Mouse (Mus musculus): ENCODE results near the gene Prkn.

Gene Prkn

GRCm38 (mm10) chr17:11290183-11290582 is 450.0 kb downstream of the Prkn start:
- no peak for DNase-seq

DNA sequence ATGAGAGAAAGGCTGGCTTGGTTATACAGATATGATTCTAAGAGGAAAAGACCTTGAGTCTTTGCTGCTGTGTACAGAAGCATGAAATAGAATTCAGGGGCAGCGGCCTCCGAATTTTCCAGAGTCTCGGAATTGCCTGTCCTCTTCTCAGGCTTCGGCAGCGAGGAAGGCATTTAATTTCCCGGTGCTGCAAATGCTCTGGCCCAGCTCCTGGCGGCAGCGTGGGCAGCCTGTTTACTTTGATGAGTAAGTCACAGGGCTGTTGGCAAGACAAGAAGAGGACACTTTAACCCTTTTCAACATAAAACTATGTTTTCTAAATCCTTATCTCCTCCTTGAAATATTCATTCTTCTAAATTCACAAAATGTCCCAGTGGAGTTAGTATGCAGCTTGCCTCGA is 462.9 kb downstream of the Prkn start:
- no peak for DNase-seq

- no peak for DNase-seq
Measured at GRCm38 (mm10) chr17:11309843-11310242, 469.7 kb downstream of the Prkn start.

DNA sequence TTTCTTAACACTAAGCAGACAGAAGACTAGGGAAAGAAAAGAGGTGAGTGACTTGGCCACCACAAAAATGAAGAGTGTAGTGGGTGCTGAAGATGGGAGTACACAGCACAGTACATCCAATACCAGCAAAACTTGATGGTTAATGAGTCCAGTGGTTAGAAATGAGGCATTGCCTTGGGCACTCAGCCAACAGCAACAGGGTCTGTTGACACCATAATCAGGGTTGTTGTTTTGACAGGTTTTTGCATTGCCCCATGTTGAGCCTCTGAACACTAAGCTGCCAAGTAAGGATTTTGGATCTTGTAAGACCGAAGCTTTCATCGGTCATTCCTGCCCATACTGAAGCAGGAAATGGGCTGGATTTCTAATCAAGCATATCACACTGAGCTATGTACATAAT is 474.0 kb downstream of the Prkn start:
- no peak for DNase-seq

DNA sequence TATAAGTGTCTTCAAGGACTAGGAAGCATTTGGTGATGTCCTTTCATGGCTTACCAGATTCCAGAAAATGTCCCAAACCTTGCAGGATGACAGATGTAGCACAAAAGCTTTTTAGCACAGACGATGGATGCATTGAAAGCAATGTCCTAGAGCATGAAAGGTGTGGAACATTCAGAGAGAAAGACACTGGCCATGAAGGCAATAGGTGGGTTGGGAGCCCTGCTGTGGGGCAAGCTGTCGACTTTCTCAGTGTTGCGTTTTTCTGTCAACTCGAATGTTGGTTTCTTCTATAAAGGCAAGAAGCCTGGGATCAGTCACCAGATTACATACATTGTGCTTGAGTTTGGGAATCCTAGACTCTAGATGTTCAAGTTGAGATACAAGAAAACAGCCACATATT is 475.5 kb downstream of the Prkn start:
- DNase-seq, result no peak

GRCm38 (mm10) chr17:11318946-11319345 is 478.8 kb downstream of the Prkn start:
- DNase-seq, result no peak

- no peak for DNase-seq
Measured at GRCm38 (mm10) chr17:11319666-11320360, 479.6 kb downstream of the Prkn start.

DNA sequence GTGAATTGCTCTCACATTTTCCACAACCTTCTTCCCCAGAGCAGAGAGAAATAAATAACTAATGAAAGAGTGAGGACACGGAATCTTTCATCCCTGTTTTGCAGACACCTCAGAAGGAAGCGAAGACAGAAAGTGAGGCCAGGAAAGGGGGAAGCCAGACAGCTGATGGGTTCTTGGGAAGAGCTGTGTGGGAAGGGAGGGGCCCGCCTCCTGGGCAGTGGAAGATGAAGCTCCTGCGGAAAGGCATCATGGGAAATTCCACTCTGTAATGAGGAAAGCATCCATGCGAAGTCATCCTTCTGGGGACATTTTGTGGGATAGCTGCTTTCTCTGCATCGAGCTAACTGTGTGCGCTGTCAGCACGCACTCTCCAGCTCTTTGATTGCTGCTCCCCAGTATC is 491.9 kb downstream of the Prkn start:
- DNase-seq, result no peak

DNA sequence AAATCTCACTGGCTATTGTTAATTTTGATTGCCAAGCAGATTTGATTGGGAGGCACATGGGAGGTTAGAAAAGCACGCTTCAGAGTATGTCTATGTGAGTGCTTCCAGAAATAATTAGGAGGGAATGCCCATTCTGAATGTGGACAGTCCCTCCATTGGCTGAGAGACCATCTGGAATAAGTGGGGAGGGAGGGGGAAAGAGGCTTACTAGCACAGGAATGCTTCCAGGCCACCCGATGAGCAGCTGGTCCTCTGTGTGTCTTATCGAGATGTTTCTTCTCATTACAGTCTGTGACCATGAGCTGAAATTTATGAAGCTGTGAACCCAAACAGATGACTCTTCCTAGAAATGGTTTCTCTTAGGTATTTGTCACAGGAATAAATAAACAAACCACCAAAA is 493.6 kb downstream of the Prkn start:
- DNase-seq, result no peak

DNA sequence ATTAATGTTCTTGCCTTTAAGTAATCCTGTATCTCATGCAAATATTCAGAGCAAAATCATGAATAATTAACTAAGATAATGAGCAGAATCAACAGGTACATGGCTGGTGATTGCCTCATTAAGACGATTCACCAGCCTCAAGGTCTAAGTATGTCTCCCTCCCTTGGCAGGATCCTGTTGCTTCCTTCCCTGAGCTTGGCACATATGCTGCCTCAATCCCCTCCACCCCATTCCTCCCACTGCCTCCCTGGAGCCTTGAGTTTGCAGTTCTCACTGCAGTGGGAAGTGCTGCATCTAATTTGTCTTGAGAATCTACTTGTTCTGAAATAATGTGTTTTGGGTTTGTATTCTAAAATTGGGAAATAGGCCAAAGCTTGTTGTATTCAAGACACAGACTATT is 496.0 kb downstream of the Prkn start:
- no peak for DNase-seq

DNA sequence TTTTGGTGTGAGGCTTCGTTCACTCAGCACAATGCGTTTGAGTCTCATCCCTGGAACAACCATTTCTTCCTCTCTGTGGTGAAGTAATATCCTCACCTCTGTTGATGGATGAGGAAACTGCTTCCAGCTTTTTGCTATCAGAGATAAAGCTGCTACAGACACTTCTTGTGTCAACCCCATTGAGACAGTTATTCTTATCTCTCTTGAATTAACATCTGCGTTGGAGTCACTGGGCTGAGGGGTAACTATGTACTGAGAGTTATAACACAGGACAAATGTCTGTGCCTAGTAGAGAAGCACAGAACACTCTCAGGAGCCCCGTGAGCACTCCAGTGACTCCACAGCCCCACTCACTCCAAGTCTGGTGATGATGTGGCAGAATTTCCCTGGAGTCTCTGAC is 500.2 kb downstream of the Prkn start:
- DNase-seq, result no peak

DNA sequence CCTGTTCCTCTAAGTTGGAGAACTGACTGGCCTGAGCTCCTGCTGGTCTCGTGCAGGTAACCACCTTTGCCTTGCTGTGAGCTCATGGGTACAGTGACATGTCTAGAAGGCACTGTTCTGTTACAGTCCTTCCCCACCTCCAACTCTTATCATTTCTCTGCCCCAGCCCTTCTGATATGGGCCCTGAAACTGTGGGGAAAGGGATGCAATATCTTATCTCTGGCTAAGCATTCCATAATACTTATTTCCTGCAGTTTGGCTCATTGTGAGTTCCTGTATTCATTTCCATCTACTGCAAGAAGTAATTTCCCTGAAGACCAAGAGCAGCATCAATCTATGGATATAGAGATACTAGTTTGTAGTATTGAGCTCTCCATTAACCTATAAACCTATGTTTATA is 506.1 kb downstream of the Prkn start:
- no peak for DNase-seq

GRCm38 (mm10) chr17:11352778-11353552 is 512.8 kb downstream of the Prkn start:
- DNase-seq, result no peak

DNA sequence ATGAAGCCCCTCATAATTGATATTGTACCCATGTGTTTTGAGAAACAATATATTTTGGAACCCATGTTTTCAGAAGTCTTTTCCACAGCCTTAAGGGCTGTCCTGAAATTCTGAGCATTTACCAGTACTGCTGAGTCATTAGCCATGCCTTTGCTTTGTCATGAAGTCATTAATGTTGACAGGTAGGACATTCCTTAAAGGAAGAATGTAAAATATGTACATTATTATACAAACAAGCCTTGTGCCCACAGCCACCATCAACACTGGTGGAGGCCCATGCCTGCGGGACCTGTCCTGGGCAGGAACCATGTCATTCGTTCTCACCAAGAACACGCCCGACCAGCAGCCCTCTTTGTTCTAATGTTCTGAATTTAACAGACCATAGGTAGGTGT is 513.4 kb downstream of the Prkn start:
- DNase-seq, result no peak

DNA sequence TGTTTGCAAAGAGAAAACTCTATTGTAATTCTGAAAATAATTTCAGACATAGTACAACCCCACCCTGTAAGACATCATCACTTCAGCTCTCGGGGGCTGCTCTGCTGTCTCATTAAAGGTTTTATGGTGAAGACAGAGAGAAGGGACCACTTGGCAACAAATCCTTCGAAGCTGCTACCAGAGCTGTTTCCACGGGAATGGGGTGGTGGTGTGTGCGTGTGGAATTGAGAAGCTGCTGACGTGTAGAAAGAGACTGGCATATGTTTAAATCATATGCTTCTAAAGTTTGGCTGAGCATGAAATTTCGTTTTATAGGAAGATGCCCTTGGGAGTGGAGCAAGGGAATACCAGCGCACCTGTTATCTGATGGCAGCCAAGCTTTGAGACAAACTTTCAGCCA is 514.2 kb downstream of the Prkn start:
- DNase-seq, result no peak

- no peak for DNase-seq
Measured at GRCm38 (mm10) chr17:11375461-11375860, 535.3 kb downstream of the Prkn start.

- no peak for DNase-seq
Measured at GRCm38 (mm10) chr17:11383364-11383962, 543.3 kb downstream of the Prkn start.

DNA sequence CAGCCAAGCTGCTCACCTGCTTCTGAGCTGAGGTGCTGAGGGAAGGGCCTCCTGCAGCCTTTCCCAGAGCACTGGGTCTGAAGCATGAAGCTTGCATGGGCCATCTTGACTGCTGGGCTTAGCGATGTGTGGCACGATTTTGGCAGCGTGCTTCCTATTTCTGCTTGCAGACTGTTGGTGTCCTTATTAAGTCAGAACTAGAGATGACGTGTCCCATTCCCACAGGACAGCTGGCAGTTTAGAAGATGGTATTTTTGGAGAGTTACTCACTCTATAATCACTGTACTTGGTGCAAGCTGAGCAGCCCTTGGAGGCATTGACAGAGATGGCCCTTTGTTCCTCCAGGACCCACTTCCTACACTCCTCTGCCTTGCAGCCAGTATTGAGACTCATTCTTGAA is 545.1 kb downstream of the Prkn start:
- DNase-seq, result no peak

DNA sequence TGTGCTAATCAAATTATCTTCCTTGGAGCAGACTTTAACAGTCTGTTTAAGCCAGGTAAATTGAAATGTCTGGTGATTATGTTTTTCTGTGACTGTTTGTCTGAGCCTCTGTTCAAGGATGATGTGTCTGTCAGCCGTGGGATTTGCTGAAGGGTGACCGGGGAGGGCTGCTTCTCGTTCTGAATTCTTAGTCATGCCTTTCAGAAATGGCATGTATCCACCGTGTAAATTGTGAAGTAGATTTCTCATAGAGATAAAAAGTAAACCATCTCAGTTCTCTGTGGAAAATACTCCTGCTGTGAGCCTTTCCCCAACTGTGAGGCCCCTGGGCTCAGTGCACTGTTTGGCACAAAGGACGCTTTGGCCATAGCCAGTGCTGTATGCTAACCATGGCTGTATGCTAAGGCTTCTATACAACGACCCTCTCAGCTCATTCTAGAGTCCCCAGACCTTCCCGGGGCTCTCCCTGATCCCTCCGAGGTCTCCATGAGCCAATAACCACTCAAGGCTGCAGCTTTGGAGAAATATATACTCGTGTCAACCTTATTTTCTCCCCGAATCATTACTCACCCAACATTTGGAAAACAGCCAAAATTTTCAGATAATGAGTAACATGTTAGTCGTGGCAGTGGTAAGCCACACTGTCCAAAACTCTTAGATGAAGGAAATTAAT is 552.6 kb downstream of the Prkn start:
- DNase-seq, result no peak

GRCm38 (mm10) chr17:11394607-11395006 is 554.4 kb downstream of the Prkn start:
- DNase-seq, result no peak

- DNase-seq, result no peak
Measured at GRCm38 (mm10) chr17:11397678-11398077, 557.5 kb downstream of the Prkn start.

DNA sequence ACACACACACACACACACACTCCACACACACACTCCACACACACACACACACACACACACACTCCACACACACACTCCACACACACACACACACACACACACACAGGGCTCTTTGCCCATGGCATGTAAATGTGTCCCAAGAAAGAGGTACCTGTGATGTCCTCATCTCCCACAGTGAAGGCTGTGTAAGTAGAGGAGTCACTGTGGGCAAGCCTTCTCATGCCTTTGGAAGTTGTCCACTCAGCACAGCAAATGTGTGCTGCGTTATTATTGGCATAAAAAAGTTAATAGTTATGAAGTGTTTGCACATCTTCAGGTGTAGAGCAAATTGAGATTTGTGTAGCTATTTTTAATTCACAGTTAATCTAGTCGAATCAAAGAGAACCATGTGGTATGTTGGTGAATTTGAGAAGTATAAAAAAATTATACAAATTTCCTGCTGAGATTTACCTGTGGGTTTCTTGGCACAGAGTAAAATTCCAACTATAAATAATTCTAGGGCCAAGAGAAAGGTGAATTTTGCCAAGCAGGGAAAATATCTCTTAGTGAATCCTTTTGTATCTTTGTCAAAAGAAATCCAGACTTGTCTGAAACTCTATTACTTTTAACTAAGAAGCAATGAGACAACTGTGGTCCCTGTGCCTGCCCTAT is 562.2 kb downstream of the Prkn start:
- no peak for DNase-seq

DNA sequence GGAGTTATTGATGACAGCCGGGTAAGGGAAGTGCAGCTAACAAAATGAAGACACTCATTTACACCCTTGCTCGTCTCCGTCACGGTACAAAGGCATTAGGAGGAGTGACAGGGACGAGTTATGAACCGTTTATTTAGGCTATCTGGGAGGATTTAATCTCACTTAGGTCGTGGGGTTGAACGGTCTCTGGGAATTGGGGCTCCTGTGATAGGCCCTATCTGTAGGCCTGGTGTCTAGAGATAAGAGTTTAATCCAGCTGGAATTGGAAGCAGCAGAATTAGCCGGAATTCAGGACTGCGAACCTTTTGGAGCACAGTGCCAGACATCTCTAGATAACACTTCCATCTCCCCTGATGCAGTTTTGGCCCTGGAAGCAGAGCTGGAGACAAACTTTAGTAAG is 571.2 kb downstream of the Prkn start:
- no peak for DNase-seq

All from spleen, adult 18-20 months (tissue).